Mouse (Mus musculus) hindbrain, postnatal 0 days (tissue): ENCODE results near the gene Rnase13. TPM values are rescaled to one million over a fixed set of nuclear protein-coding genes. Genes with fewer than 3 reads are reported as not detected.

Source experiments
- ATAC-seq: fragments of 200-750 bp; cut with Nextera tagmentation; 2 replicates; pipeline ENCODE4 v1.8.0; 2017; ENCODE audit warnings: mild to moderate bottlenecking, moderate TSS enrichment, moderate library complexity
- DNase-seq: peaks from one replicate; pipeline ENCODE4 v3.0.0-alpha.2; 2015; ENCODE audit warnings: low spot score
- H3K27ac ChIP-seq: fragments of 300-500 bp; sonication (generic); 2 replicates; pipeline ENCODE4 v1.5.1; 2014; ENCODE audit warnings: mild to moderate bottlenecking
- H3K27me3 ChIP-seq: fragments of 300-500 bp; sonication (generic); 2 replicates; pipeline ENCODE4 v1.6.1; 2014; ENCODE audit warnings: low read length, mixed read lengths; ENCODE audit not compliant: insufficient read depth
- H3K36me3 ChIP-seq: fragments of 300-500 bp; sonication (generic); 2 replicates; pipeline ENCODE4 v1.6.1; 2014; ENCODE audit warnings: low read length, mixed read lengths; ENCODE audit not compliant: insufficient read depth
- H3K4me1 ChIP-seq: fragments of 300-500 bp; sonication (generic); 2 replicates; pipeline ENCODE4 v1.6.1; 2014; ENCODE audit warnings: antibody characterized with exemption, low read length, mixed read lengths; ENCODE audit not compliant: insufficient read depth
- H3K4me2 ChIP-seq: fragments of 300-500 bp; sonication (generic); 2 replicates; pipeline ENCODE4 v1.6.1; 2014; ENCODE audit warnings: low read depth, mild to moderate bottlenecking, low read length, moderate library complexity, mixed read lengths
- H3K4me3 ChIP-seq: fragments of 300-500 bp; sonication (generic); 2 replicates; pipeline ENCODE4 v1.5.1; 2014; ENCODE audit warnings: low read length
- H3K9ac ChIP-seq: fragments of 300-500 bp; sonication (generic); replicated peaks from 2 replicates; pipeline ENCODE4 v1.6.1; 2014; ENCODE audit warnings: mild to moderate bottlenecking, low read length, moderate library complexity, mixed read lengths
- H3K9me3 ChIP-seq: fragments of 300-500 bp; sonication (generic); 2 replicates; pipeline ENCODE4 v1.6.1; 2016; ENCODE audit warnings: low read length, mixed read lengths
- CTCF ChIP-seq: IDR thresholded peaks from 2 replicates; pipeline ENCODE4 v1.5.1; 2016; ENCODE audit warnings: antibody characterized with exemption, control low read depth, low read depth
- WGBS: fragments of 180-500 bp; shearing (Covaris S2); extraction: QIAGEN DNeasy Blood & Tissue Kit; methylation state at CpG from one replicate; pipeline ENCODE4 v1.1.7; 2014; 5-methylcytosine and 5-hydroxymethylcytosine counted together
- polyA plus RNA-seq: library from polyadenylated mRNA; unstranded; fragments of >200 nt; fragmentation: Nextera tagmentation; extraction: Ambion mirVana; gene quantifications from 2 replicates; pipeline ENCODE4 v1.2.1, GENCODE M21; 2015
- total RNA-seq: library from RNA; depleted of rRNA; stranded (reverse); fragments of >200 nt; gene quantifications from 2 replicates; pipeline ENCODE4 v1.2.3, GENCODE M21; 2014; rRNA removed

Gene Rnase13
- total and polyA plus RNA-seq, 2 experiments from 2014 or later, result not detected

GRCm38 (mm10) chr14:51883527-51884030, 39.0 kb downstream of the Rnase13 start:
- Histone ChIP-seq H3K4me2 (peak overlapping the region; percentile 64), H3K4me3 (peak overlapping the region; percentile 61), H3K4me1 (peaks cover 5% of the 10 kb centered on the region; the same call in 1 of the 2 replicates), H3K36me3 (peaks cover 3% of the 10 kb centered on the region; the same call in 1 of the 2 replicates), H3K9me3 (no peaks in the 10 kb centered on the region), H3K27me3 (no peaks in the 10 kb centered on the region), H3K9ac (peak overlapping the region; percentile 46; the same call in 1 of the 2 replicates), H3K27ac (peak overlapping the region; percentile 60; the same call in 1 of the 2 replicates)
- ATAC-seq, result peak; percentile 34
- TF ChIP-seq CTCF, result no peak; the same call in 1 of the 2 replicates
- DNase-seq, result peak; percentile 87
- 0% methylated on average over 4 of the region's 4 CpGs for WGBS

GRCm38 (mm10) chr14:51877517-51877916, 45.1 kb downstream of the Rnase13 start:
- Histone ChIP-seq H3K36me3 (no peaks in the 10 kb centered on the region), H3K27me3 (no peaks in the 10 kb centered on the region), H3K9me3 (no peaks in the 10 kb centered on the region), H3K4me3 (no peak overlapping the region), H3K27ac (no peak overlapping the region), H3K9ac (no peak overlapping the region), H3K4me2 (no peak overlapping the region), H3K4me1 (no peaks in the 10 kb centered on the region)
- WGBS, result 89% methylated on average over 3 of the region's 3 CpGs
- DNase-seq (no peak), ATAC-seq (no peak)
- no peak for TF ChIP-seq CTCF

GRCm38 (mm10) chr14:51871741-51872140, 50.8 kb downstream of the Rnase13 start:
- H3K4me2 ChIP-seq, result no peak overlapping the region
- TF ChIP-seq CTCF, result no peak
- H3K4me1 ChIP-seq, result no peaks in the 10 kb centered on the region
- H3K4me3 ChIP-seq, result no peak overlapping the region
- H3K27ac ChIP-seq, result no peak overlapping the region
- no peaks in the 10 kb centered on the region for H3K9me3 ChIP-seq
- H3K27me3 ChIP-seq, result no peaks in the 10 kb centered on the region
- H3K36me3 ChIP-seq, result no peaks in the 10 kb centered on the region
- WGBS, result 69% methylated on average over 9 of the region's 9 CpGs
- ATAC-seq (no peak), DNase-seq (no peak)
- no peak overlapping the region for H3K9ac ChIP-seq

Other genes starting within 250 kb of the Rnase13 start
- not detected in 2 replicates for gene Gm17079, start 227.3 kb downstream of the Rnase13 start, total RNA-seq
- gene Gm17079, start 227.3 kb downstream of the Rnase13 start, polyA plus RNA-seq, result not detected in 2 replicates
- not detected in 2 replicates for gene Gm5800, start 205.6 kb downstream of the Rnase13 start, total RNA-seq
- not detected in 2 replicates for gene Gm5800, start 205.6 kb downstream of the Rnase13 start, polyA plus RNA-seq
- gene Ang4, start 149.2 kb downstream of the Rnase13 start, total RNA-seq, result not detected in 2 replicates
- not detected in 2 replicates for gene Ang4, start 149.2 kb downstream of the Rnase13 start, polyA plus RNA-seq
- gene AY358078, start 122.7 kb downstream of the Rnase13 start, total RNA-seq, result not detected in 2 replicates
- not detected in 2 replicates for gene AY358078, start 122.7 kb downstream of the Rnase13 start, polyA plus RNA-seq
- not detected in 2 replicates for gene Ear6, start 69.1 kb downstream of the Rnase13 start, total RNA-seq
- not detected in 2 replicates for gene Ear6, start 69.1 kb downstream of the Rnase13 start, polyA plus RNA-seq
- 33.1 and 41.9 TPM in 2 replicates for gene Mettl17, start 37.9 kb downstream of the Rnase13 start, total RNA-seq
- gene Mettl17, start 37.9 kb downstream of the Rnase13 start, polyA plus RNA-seq, result 61.8 and 72.5 TPM in 2 replicates
- gene Slc39a2, start 29.9 kb downstream of the Rnase13 start, total RNA-seq, result 0.89 and 2.4 TPM in 2 replicates
- gene Slc39a2, start 29.9 kb downstream of the Rnase13 start, polyA plus RNA-seq, result 0.61 and 0.64 TPM in 2 replicates
- 514 and 732 TPM in 2 replicates for gene Ndrg2, start 8.6 kb downstream of the Rnase13 start, total RNA-seq
- 543 and 625 TPM in 2 replicates for gene Ndrg2, start 8.6 kb downstream of the Rnase13 start, polyA plus RNA-seq
- gene Tppp2, start 4.3 kb downstream of the Rnase13 start, total RNA-seq, result not detected in 2 replicates
- not detected in 2 replicates for gene Tppp2, start 4.3 kb downstream of the Rnase13 start, polyA plus RNA-seq
- 113 and 124 TPM in 2 replicates for gene Arhgef40, start 61.9 kb upstream of the Rnase13 start, total RNA-seq
- 56.4 and 61.8 TPM in 2 replicates for gene Arhgef40, start 61.9 kb upstream of the Rnase13 start, polyA plus RNA-seq
- not detected in 2 replicates for gene Tmem253, start 92.9 kb upstream of the Rnase13 start, total RNA-seq
- gene Tmem253, start 92.9 kb upstream of the Rnase13 start, polyA plus RNA-seq, result 0.51 and 0.53 TPM in 2 replicates
- gene Zfp219, start 98.0 kb upstream of the Rnase13 start, total RNA-seq, result 91.7 and 98.7 TPM in 2 replicates
- 25.8 and 31.0 TPM in 2 replicates for gene Zfp219, start 98.0 kb upstream of the Rnase13 start, polyA plus RNA-seq
- not detected in 2 replicates for gene Olfr221, start 119.7 kb upstream of the Rnase13 start, total RNA-seq
- gene Olfr221, start 119.7 kb upstream of the Rnase13 start, polyA plus RNA-seq, result not detected in 2 replicates
- 69.5 and 78.6 TPM in 2 replicates for gene Hnrnpc, start 181.3 kb upstream of the Rnase13 start, total RNA-seq
- 285 and 291 TPM in 2 replicates for gene Hnrnpc, start 181.3 kb upstream of the Rnase13 start, polyA plus RNA-seq
- 2.9 and 10.9 TPM in 2 replicates for gene Rpgrip1, start 187.9 kb upstream of the Rnase13 start, total RNA-seq
- 53.4 and 53.7 TPM in 2 replicates for gene Rpgrip1, start 187.9 kb upstream of the Rnase13 start, polyA plus RNA-seq